Mouse (Mus musculus) testis, adult 2 months (tissue): ENCODE results near the gene 4930404N11Rik. TPM values are rescaled to one million over a fixed set of nuclear protein-coding genes. Genes with fewer than 3 reads are reported as not detected.

Experiments used
- H3K27ac ChIP-seq: fragments of 200-500 bp; 2 replicates; pipeline ENCODE4 v1.5.1; 2012; ENCODE audit warnings: low read depth, low read length; ENCODE audit not compliant: control insufficient read depth, insufficient read depth
- H3K27me3 ChIP-seq: fragments of 200-500 bp; 2 replicates; pipeline ENCODE4 v1.6.1; 2012; ENCODE audit warnings: mild to moderate bottlenecking, low read length, moderate library complexity; ENCODE audit not compliant: control insufficient read depth, insufficient read depth
- H3K36me3 ChIP-seq: fragments of 200-500 bp; 2 replicates; pipeline ENCODE4 v1.6.1; 2012; ENCODE audit warnings: mild to moderate bottlenecking, low read length; ENCODE audit not compliant: control insufficient read depth, insufficient read depth
- H3K4me1 ChIP-seq: fragments of 200-500 bp; 2 replicates; pipeline ENCODE4 v1.6.1; 2012; ENCODE audit warnings: low read length; ENCODE audit not compliant: control insufficient read depth, insufficient read depth
- H3K4me3 ChIP-seq: fragments of 200-500 bp; 2 replicates; pipeline ENCODE4 v1.5.1; 2012; ENCODE audit warnings: low read depth, mild to moderate bottlenecking, low read length, moderate library complexity, mixed read lengths; ENCODE audit not compliant: control insufficient read depth
- CTCF ChIP-seq: fragments of 200-500 bp; IDR thresholded peaks from 2 replicates; pipeline ENCODE4 v1.5.1; 2012; ENCODE audit warnings: low read depth, mild to moderate bottlenecking, inconsistent platforms, low read length, moderate library complexity; ENCODE audit not compliant: control insufficient read depth, insufficient read depth, insufficient replicate concordance
- POLR2A ChIP-seq: fragments of 200-500 bp; IDR thresholded peaks from 2 replicates; pipeline ENCODE4 v1.6.1; 2012; ENCODE audit warnings: low read depth, mild to moderate bottlenecking, inconsistent platforms, low read length, moderate library complexity; ENCODE audit not compliant: control insufficient read depth
- polyA plus RNA-seq: library from polyadenylated mRNA; depleted of rRNA; stranded (reverse); fragments of >200 nt; gene quantifications from 2 replicates; pipeline ENCODE4 v1.2.3, GENCODE M21; 2012

4930404N11Rik gene
- polyA plus RNA-seq, 1 experiment: 273 TPM

GRCm38 (mm10) chr10:81356991-81357844 is 8.4 kb downstream of the 4930404N11Rik start, which contains the start of gene Mfsd12:
Mfsd12 (plus strand) TSS chr10:81357491.
- Histone ChIP-seq H3K27me3 (no peaks in the 10 kb centered on the region), H3K4me1 (peaks cover 26% of the 10 kb centered on the region), H3K36me3 (no peaks in the 10 kb centered on the region), H3K4me3 (peak within 1 kb of the TSS; percentile 98), H3K27ac (peak within 1 kb of the TSS; percentile 94)
- TF ChIP-seq POLR2A (peak; percentile 57; the same call in 1 of the 2 replicates), CTCF (no peak)

- H3K36me3 ChIP-seq: no peaks in the 10 kb centered on the region
- H3K27ac ChIP-seq: peak overlapping the region; percentile 62
- TF ChIP-seq POLR2A (no peak), CTCF (no peak)
- H3K27me3 ChIP-seq: no peaks in the 10 kb centered on the region
- H3K4me1 ChIP-seq: peaks cover 31% of the 10 kb centered on the region
- peak overlapping the region; percentile 98 for H3K4me3 ChIP-seq
Measured at GRCm38 (mm10) chr10:81356352-81356990, 9.1 kb downstream of the 4930404N11Rik start.

GRCm38 (mm10) chr10:81355533-81355932 is 10.1 kb downstream of the 4930404N11Rik start:
- no peak overlapping the region for H3K4me3 ChIP-seq
- H3K27me3 ChIP-seq: no peaks in the 10 kb centered on the region
- H3K27ac ChIP-seq: no peak overlapping the region
- TF ChIP-seq POLR2A: no peak
- H3K4me1 ChIP-seq: peaks cover 38% of the 10 kb centered on the region
- H3K36me3 ChIP-seq: no peaks in the 10 kb centered on the region

GRCm38 (mm10) chr10:81354738-81355477 is 10.7 kb downstream of the 4930404N11Rik start:
- H3K36me3 ChIP-seq: no peaks in the 10 kb centered on the region
- H3K27me3 ChIP-seq: no peaks in the 10 kb centered on the region
- peaks cover 39% of the 10 kb centered on the region for H3K4me1 ChIP-seq
- TF ChIP-seq CTCF: no peak
- no peak for TF ChIP-seq POLR2A
- no peak overlapping the region for H3K27ac ChIP-seq
- no peak overlapping the region for H3K4me3 ChIP-seq

- Histone ChIP-seq H3K27ac (no peak overlapping the region), H3K4me1 (peaks cover 38% of the 10 kb centered on the region)
Measured at GRCm38 (mm10) chr10:81351678-81352291, 13.8 kb downstream of the 4930404N11Rik start.

GRCm38 (mm10) chr10:81350351-81351063 is 15.1 kb downstream of the 4930404N11Rik start, which contains the start of gene Hmg20b:
Hmg20b (minus strand) TSS chr10:81350480.
- peak within 1 kb of the TSS; percentile 22; the same call in 1 of the 2 replicates for H3K27ac ChIP-seq
- peaks cover 36% of the 10 kb centered on the region for H3K4me1 ChIP-seq
- TF ChIP-seq POLR2A: no peak
- TF ChIP-seq CTCF: peak; percentile 59
- peak within 1 kb of the TSS; percentile 83 for H3K4me3 ChIP-seq
- no peaks in the 10 kb centered on the region for H3K36me3 ChIP-seq
- no peaks in the 10 kb centered on the region for H3K27me3 ChIP-seq

More at GRCm38 (mm10) chr10:81351678-81352291, 13.8 kb downstream of the 4930404N11Rik start:
- Histone ChIP-seq H3K4me3 (no peak overlapping the region), H3K36me3 (no peaks in the 10 kb centered on the region), H3K27me3 (no peaks in the 10 kb centered on the region)
- TF ChIP-seq POLR2A (no peak), CTCF (no peak)
